Mouse (Mus musculus) limb, embryonic 14.5 days (tissue): ENCODE data around the gene Fam171a1. TPM values are rescaled to one million over a fixed set of nuclear protein-coding genes. Genes with fewer than 3 reads are reported as not detected.

Experiments used
- ATAC-seq: fragments of 200-750 bp; cut with Nextera tagmentation; 2 replicates; pipeline ENCODE4 v1.8.0; 2017; ENCODE audit warnings: low read depth, moderate number of reproducible peaks, moderate TSS enrichment; ENCODE audit not compliant: low FRiP score
- DNase-seq: peaks from one replicate; pipeline ENCODE4 v3.0.0-alpha.2; 2015; ENCODE audit warnings: low spot score
- H3K27ac ChIP-seq: fragments of 300-500 bp; sonication (generic); replicated peaks from 2 replicates; pipeline ENCODE4 v1.5.1; 2014; ENCODE audit warnings: low read depth, mild to moderate bottlenecking, low read length, moderate library complexity, mixed read lengths
- H3K27me3 ChIP-seq: fragments of 300-500 bp; sonication (generic); 2 replicates; pipeline ENCODE4 v1.6.1; 2014; ENCODE audit warnings: low read length, mixed read lengths; ENCODE audit not compliant: control insufficient read depth, insufficient read depth
- H3K36me3 ChIP-seq: fragments of 300-500 bp; sonication (generic); 2 replicates; pipeline ENCODE4 v1.6.1; 2014; ENCODE audit warnings: mild to moderate bottlenecking, low read length, moderate library complexity, mixed read lengths; ENCODE audit not compliant: control insufficient read depth, insufficient read depth
- H3K4me1 ChIP-seq: fragments of 300-500 bp; sonication (generic); 2 replicates; pipeline ENCODE4 v1.6.1; 2014; ENCODE audit warnings: antibody characterized with exemption, low read length, mixed read lengths; ENCODE audit not compliant: control insufficient read depth, insufficient read depth
- H3K4me2 ChIP-seq: fragments of 300-500 bp; sonication (generic); replicated peaks from 2 replicates; pipeline ENCODE4 v1.6.1; 2014; ENCODE audit warnings: low read depth, mild to moderate bottlenecking, low read length, moderate library complexity; ENCODE audit not compliant: severe bottlenecking
- H3K4me3 ChIP-seq: fragments of 300-500 bp; sonication (generic); replicated peaks from 2 replicates; pipeline ENCODE4 v1.5.1; 2014; ENCODE audit warnings: low read length
- H3K9ac ChIP-seq: fragments of 300-500 bp; sonication (generic); 2 replicates; pipeline ENCODE4 v1.6.1; 2014; ENCODE audit warnings: mild to moderate bottlenecking, low read depth, low read length, moderate library complexity; ENCODE audit not compliant: severe bottlenecking
- H3K9me3 ChIP-seq: fragments of 300-500 bp; sonication (generic); 2 replicates; pipeline ENCODE4 v1.6.1; 2016; ENCODE audit warnings: low read length; ENCODE audit not compliant: control insufficient read depth
- POLR2A ChIP-seq: fragments of 200-500 bp; IDR thresholded peaks from 2 replicates; pipeline ENCODE4 v1.8.0; 2012; ENCODE audit warnings: inconsistent platforms, mild to moderate bottlenecking, moderate library complexity, borderline replicate concordance; ENCODE audit not compliant: insufficient read depth, insufficient read length; ENCODE audit errors: extremely low read depth
- WGBS: fragments of 180-500 bp; shearing (Covaris S2); extraction: QIAGEN DNeasy Blood & Tissue Kit; methylation state at CpG from one replicate; pipeline ENCODE4 v1.1.7; 2014; 5-methylcytosine and 5-hydroxymethylcytosine counted together
- polyA plus RNA-seq, 2 experiments: library from polyadenylated mRNA; depleted of rRNA in 1 of 2; stranded (reverse) in 1 of 2; unstranded in 1 of 2; fragments of >200 nt; fragmentation: Nextera tagmentation in 1 of 2; extraction: Ambion mirVana in 1 of 2; gene quantifications; 2 replicates each; pipeline versions ENCODE4 v1.2.1 to v1.2.3; 2012 to 2014

Gene Fam171a1
- polyA plus RNA-seq, 2 experiments = 31.7 to 32.7 TPM

GRCm38 (mm10) chr2:3154986-3155385, 41.0 kb downstream of the Fam171a1 start:
- Histone ChIP-seq H3K36me3 (no peaks in the 10 kb centered on the region), H3K4me2 (no peak overlapping the region), H3K9ac (no peak overlapping the region), H3K27ac (no peak overlapping the region), H3K4me1 (peaks cover 32% of the 10 kb centered on the region), H3K27me3 (no peaks in the 10 kb centered on the region), H3K4me3 (no peak overlapping the region), H3K9me3 (no peaks in the 10 kb centered on the region)
- ATAC-seq (no peak), DNase-seq (peak; percentile 60)
- 46% methylated on average over 2 of the region's 2 CpGs for WGBS
- TF ChIP-seq POLR2A = no peak

- ATAC-seq (no peak), DNase-seq (no peak)
- WGBS = 64% methylated on average over 3 of the region's 3 CpGs
- no peak overlapping the region for H3K27ac ChIP-seq
- no peak overlapping the region for H3K4me3 ChIP-seq
- no peak overlapping the region for H3K9ac ChIP-seq
- no peak for TF ChIP-seq POLR2A
- no peak overlapping the region for H3K4me2 ChIP-seq
- H3K9me3 ChIP-seq = no peaks in the 10 kb centered on the region
- no peaks in the 10 kb centered on the region for H3K36me3 ChIP-seq
- H3K4me1 ChIP-seq = peaks cover 24% of the 10 kb centered on the region
- H3K27me3 ChIP-seq = no peaks in the 10 kb centered on the region
Measured at GRCm38 (mm10) chr2:3157030-3157429, 43.0 kb downstream of the Fam171a1 start.

GRCm38 (mm10) chr2:3157661-3158344, 43.8 kb downstream of the Fam171a1 start:
- no peak for DNase-seq
- WGBS = 70% methylated on average over 10 of the region's 10 CpGs
- no peak for TF ChIP-seq POLR2A
- peaks cover 24% of the 10 kb centered on the region for H3K4me1 ChIP-seq
- H3K36me3 ChIP-seq = no peaks in the 10 kb centered on the region
- H3K4me2 ChIP-seq = no peak overlapping the region
- ATAC-seq = no peak
- H3K27ac ChIP-seq = no peak overlapping the region
- H3K9ac ChIP-seq = no peak overlapping the region
- no peak overlapping the region for H3K4me3 ChIP-seq
- H3K27me3 ChIP-seq = no peaks in the 10 kb centered on the region
- no peaks in the 10 kb centered on the region for H3K9me3 ChIP-seq

DNA sequence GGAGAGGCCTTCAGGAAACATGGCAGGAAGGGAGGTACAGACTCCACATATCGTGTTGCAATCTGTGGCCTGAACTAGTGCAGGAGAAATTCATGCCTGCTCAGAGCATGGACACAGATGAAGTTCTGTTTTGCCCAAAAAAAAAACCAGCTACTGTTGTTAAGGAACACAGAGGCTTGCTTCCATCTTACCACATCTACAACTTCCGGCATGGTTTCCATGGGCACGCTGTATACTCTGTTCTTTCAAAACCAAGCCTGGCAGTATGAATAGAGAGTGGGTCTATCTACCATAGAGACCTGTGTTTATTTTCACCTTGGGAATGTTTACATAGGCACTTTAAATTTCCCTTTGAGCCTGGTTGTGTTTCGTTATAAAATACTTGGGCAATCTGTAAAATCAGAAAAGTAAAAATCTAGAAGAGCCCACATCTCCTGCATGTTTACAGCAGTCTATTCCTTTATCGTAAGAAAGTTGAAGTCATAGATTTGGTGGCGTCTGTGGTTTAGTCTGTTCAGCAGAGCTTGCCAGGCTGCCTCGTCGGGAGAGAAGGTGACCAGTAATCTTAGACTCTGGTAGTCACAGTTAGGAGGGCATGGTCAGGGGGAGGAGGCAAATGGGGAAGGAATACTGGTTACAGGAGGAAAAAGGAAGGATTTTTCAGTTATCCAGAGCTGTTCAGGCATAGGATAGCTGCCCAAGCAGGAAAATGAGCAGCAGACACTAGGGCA, 44.8 kb downstream of the Fam171a1 start:
- DNase-seq (no peak), ATAC-seq (no peak)
- no peaks in the 10 kb centered on the region for H3K9me3 ChIP-seq
- peaks cover 24% of the 10 kb centered on the region for H3K4me1 ChIP-seq
- no peaks in the 10 kb centered on the region; the same call in 1 of the 2 replicates for H3K36me3 ChIP-seq
- H3K4me3 ChIP-seq = no peak overlapping the region
- H3K27me3 ChIP-seq = no peaks in the 10 kb centered on the region
- peak overlapping the region; percentile 49 for H3K27ac ChIP-seq
- WGBS = 60% methylated on average over 8 of the region's 8 CpGs
- no peak overlapping the region; the same call in 1 of the 2 replicates for H3K4me2 ChIP-seq
- TF ChIP-seq POLR2A = no peak
- no peak overlapping the region for H3K9ac ChIP-seq

GRCm38 (mm10) chr2:3161578-3161977, 47.6 kb downstream of the Fam171a1 start:
- 28% methylated on average over 1 of the region's 1 CpGs for WGBS
- DNase-seq (no peak), ATAC-seq (no peak)
- H3K4me2 ChIP-seq = no peak overlapping the region
- no peak for TF ChIP-seq POLR2A
- H3K27me3 ChIP-seq = no peaks in the 10 kb centered on the region
- H3K9me3 ChIP-seq = no peaks in the 10 kb centered on the region
- peak overlapping the region; percentile 61; the same call in 1 of the 2 replicates for H3K27ac ChIP-seq
- H3K4me1 ChIP-seq = peaks cover 30% of the 10 kb centered on the region
- no peak overlapping the region for H3K9ac ChIP-seq
- H3K36me3 ChIP-seq = no peaks in the 10 kb centered on the region; the same call in 1 of the 2 replicates
- H3K4me3 ChIP-seq = no peak overlapping the region
